Mouse (Mus musculus) midbrain, embryonic 12.5 days (tissue): Measurements from ENCODE around the gene Prss21. TPM values are rescaled to one million over a fixed set of nuclear protein-coding genes. Genes with fewer than 3 reads are reported as not detected.
"Not testable (repeated sequence)": the region's sequence is repeated elsewhere in the genome, so short reads cannot be mapped to it uniquely, and the experiment has no call there.

Experiments
- ATAC-seq: fragments of 200-750 bp; cut with Nextera tagmentation; 2 replicates; pipeline ENCODE4 v1.8.0; 2017; ENCODE audit warnings: low read depth, moderate TSS enrichment, moderate library complexity; ENCODE audit not compliant: low FRiP score
- H3K27ac ChIP-seq: fragments of 300-500 bp; sonication (generic); replicated peaks from 2 replicates; pipeline ENCODE4 v1.5.1; 2016; ENCODE audit warnings: mild to moderate bottlenecking
- H3K27me3 ChIP-seq: fragments of 300-500 bp; sonication (generic); 2 replicates; pipeline ENCODE4 v1.6.1; 2016; ENCODE audit warnings: mild to moderate bottlenecking
- H3K36me3 ChIP-seq: fragments of 300-500 bp; sonication (generic); 2 replicates; pipeline ENCODE4 v1.6.1; 2016
- H3K4me1 ChIP-seq: fragments of 300-500 bp; sonication (generic); 2 replicates; pipeline ENCODE4 v1.6.1; 2016
- H3K4me2 ChIP-seq: fragments of 300-500 bp; sonication (generic); replicated peaks from 2 replicates; pipeline ENCODE4 v1.6.1; 2016; ENCODE audit warnings: mild to moderate bottlenecking, moderate library complexity
- H3K4me3 ChIP-seq: fragments of 300-500 bp; sonication (generic); 2 replicates; pipeline ENCODE4 v1.5.1; 2016; ENCODE audit warnings: mild to moderate bottlenecking
- H3K9ac ChIP-seq: fragments of 300-500 bp; sonication (generic); replicated peaks from 2 replicates; pipeline ENCODE4 v1.6.1; 2016; ENCODE audit warnings: mild to moderate bottlenecking, moderate library complexity
- H3K9me3 ChIP-seq: fragments of 300-500 bp; sonication (generic); 2 replicates; pipeline ENCODE4 v1.6.1; 2016; ENCODE audit warnings: mild to moderate bottlenecking
- WGBS: fragments of 180-500 bp; shearing (Covaris S2); methylation state at CpG from one replicate; pipeline ENCODE4 v1.1.7; 2016; 5-methylcytosine and 5-hydroxymethylcytosine counted together
- microRNA-seq: library from miRNA; unstranded; fragments of <30 nt; microRNA quantifications from one replicate; pipeline ENCODE4, GENCODE M21; 2017
- polyA plus RNA-seq: library from polyadenylated mRNA; unstranded; fragments of >200 nt; fragmentation: Nextera tagmentation; extraction: Ambion mirVana; gene quantifications from 2 replicates; pipeline ENCODE4 v1.2.1, GENCODE M21; 2016

Prss21 gene
- polyA plus RNA-seq, 1 experiment from 2014 or later: not detected

DNA sequence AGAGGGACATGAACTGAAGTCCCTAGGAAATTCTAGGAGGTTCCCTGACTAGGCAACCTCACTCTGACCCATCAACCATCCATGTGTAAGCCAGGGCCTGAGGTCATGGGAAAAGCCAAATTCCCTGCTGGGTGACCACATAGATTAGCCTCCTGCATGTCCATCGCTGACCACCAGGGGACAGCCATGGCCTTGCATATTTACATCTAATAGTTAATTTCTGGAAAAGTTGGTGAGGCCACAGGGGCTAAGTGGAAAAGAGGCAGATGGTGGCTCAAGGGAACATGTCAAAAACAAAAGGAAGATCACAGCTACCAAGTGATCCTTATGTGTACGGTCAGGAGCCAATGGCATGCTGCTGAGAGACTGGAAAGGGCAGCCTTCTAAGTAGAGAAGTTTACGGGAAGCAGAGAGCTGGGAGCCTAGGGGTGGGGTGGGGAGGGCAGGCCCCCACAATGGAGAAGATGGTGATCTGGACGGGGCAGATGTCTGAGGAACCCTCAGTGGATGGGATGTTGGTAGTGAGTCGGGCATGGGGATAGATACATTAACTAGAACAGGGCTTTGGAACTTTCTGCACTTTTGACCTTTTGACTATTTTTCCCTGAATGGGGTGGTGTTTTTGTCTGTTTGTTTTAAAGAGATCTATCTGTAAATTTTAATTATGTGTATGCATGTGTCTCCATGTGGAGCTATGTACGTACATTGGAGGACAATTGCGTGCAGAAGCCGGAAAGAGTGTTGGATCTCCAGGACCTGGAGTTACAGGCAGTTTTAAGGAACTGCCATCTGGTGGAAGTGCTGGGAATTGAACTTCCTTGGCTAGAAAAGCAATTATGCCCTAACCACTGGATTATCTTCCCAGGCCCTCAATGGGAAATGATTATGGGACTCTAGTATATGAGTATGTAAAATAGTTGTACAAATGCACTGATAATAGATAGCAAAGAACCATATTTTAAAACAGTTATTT lies 6.3 kb downstream of the Prss21 start:
- H3K9ac ChIP-seq: no peak overlapping the region
- no peak overlapping the region for H3K4me2 ChIP-seq
- H3K27me3 ChIP-seq: no peaks in the 10 kb centered on the region
- 0 out of 2 replicates have a peak, but pooled peaks cover 3% of the 10 kb centered on the region for H3K4me1 ChIP-seq
- H3K27ac ChIP-seq: no peak overlapping the region
- 52% methylated on average over 8 of the region's 8 CpGs for WGBS
- H3K4me3 ChIP-seq: no peak overlapping the region
- no peak for ATAC-seq
- H3K36me3 ChIP-seq: no peaks in the 10 kb centered on the region
- H3K9me3 ChIP-seq: no peaks in the 10 kb centered on the region

GRCm38 (mm10) chr17:23876741-23877140 lies 8.9 kb downstream of the Prss21 start:
- H3K36me3 ChIP-seq: no peaks in the 10 kb centered on the region
- H3K9ac ChIP-seq: no peak overlapping the region
- H3K4me1 ChIP-seq: 0 out of 2 replicates have a peak, but pooled peaks cover 3% of the 10 kb centered on the region
- no peak for ATAC-seq
- no peaks in the 10 kb centered on the region for H3K9me3 ChIP-seq
- no peak overlapping the region for H3K4me3 ChIP-seq
- no peak overlapping the region for H3K4me2 ChIP-seq
- no peak overlapping the region for H3K27ac ChIP-seq
- 62% methylated on average over 3 of the region's 3 CpGs for WGBS
- H3K27me3 ChIP-seq: no peaks in the 10 kb centered on the region

GRCm38 (mm10) chr17:23877166-23877565 lies 9.3 kb downstream of the Prss21 start:
- H3K36me3 ChIP-seq: no peaks in the 10 kb centered on the region
- no peaks in the 10 kb centered on the region for H3K27me3 ChIP-seq
- no peak overlapping the region for H3K4me3 ChIP-seq
- no peaks in the 10 kb centered on the region for H3K9me3 ChIP-seq
- H3K27ac ChIP-seq: no peak overlapping the region
- H3K4me2 ChIP-seq: no peak overlapping the region
- 0 out of 2 replicates have a peak, but pooled peaks cover 3% of the 10 kb centered on the region for H3K4me1 ChIP-seq
- H3K9ac ChIP-seq: no peak overlapping the region
- no peak for ATAC-seq
- WGBS: 95% methylated on average over 2 of the region's 2 CpGs

DNA sequence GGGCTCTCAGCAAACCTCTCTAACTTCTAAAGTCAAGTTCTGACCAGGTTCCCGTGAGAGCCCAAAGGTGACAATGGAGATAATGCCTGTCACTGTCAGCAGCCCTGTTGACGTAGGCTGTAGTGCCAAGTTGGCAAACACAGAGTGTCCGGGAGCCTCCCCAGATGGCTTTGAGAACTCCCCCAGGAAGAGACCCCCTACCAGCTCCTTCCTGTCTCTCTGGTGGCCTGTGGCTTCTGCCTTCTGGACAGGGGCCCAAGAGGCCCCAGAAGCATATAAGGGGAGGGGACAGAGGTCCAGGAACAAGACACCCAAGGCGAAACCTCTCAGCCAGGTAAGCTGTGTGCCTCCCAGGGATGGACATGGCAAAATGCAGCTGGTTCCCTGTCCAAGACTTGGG lies 12.7 kb downstream of the Prss21 start, which contains the start of the genes Dcpp1 and Dcpp2:
Gene Dcpp1 (plus strand): TSS at position 301 of the 400 bp plus-strand sequence.
Gene Dcpp2 (plus strand): TSS at position 305 of the 400 bp plus-strand sequence.
- WGBS: 72% methylated on average over 4 of the region's 4 CpGs

GRCm38 (mm10) chr17:23917158-23917557 lies 49.3 kb downstream of the Prss21 start, which contains the start of gene Dcpp3:
Gene Dcpp3, plus strand, starts transcription at chr17:23917458.
- H3K4me2 ChIP-seq, H3K4me3 ChIP-seq, H3K4me1 ChIP-seq, ATAC-seq, H3K9ac ChIP-seq, H3K9me3 ChIP-seq, H3K36me3 ChIP-seq, H3K27ac ChIP-seq, H3K27me3 ChIP-seq: not testable (repeated sequence)
- WGBS: 79% methylated on average over 4 of the region's 4 CpGs

More for the DNA sequence above, 12.7 kb downstream of the Prss21 start, which contains the start of the genes Dcpp1 and Dcpp2:
- not testable (repeated sequence) for H3K4me3 ChIP-seq, ATAC-seq, H3K36me3 ChIP-seq, H3K9me3 ChIP-seq, H3K27ac ChIP-seq, H3K27me3 ChIP-seq, H3K4me1 ChIP-seq, H3K4me2 ChIP-seq, H3K9ac ChIP-seq

Small RNAs within 50 kb of the gene (microRNA-seq; reads per million reads assigned to microRNA genes)
- not detected for gene Mir5125

Other genes starting within 250 kb of the Prss21 start
- 1.5 and 1.7 TPM in 2 replicates for gene Mmp25, start 222.8 kb upstream of the Prss21 start, polyA plus RNA-seq
- gene Bicdl2, start 207.6 kb upstream of the Prss21 start, polyA plus RNA-seq: 0.14 and 0.26 TPM in 2 replicates
- 52.2 and 52.8 TPM in 2 replicates for gene Hcfc1r1, start 194.5 kb upstream of the Prss21 start, polyA plus RNA-seq
- gene Thoc6, start 194.2 kb upstream of the Prss21 start, polyA plus RNA-seq: 46.7 and 48.5 TPM in 2 replicates
- gene Tnfrsf12a, start 190.6 kb upstream of the Prss21 start, polyA plus RNA-seq: 2.2 and 2.5 TPM in 2 replicates
- 1.7 and 2.8 TPM in 2 replicates for gene Cldn6, start 188.8 kb upstream of the Prss21 start, polyA plus RNA-seq
- 0.84 TPM in 2 replicates for gene Cldn9, start 184.0 kb upstream of the Prss21 start, polyA plus RNA-seq
- 0.14 TPM in 1 of 2 replicates, not detected in the other for gene 1520401A03Rik, start 145.3 kb upstream of the Prss21 start, polyA plus RNA-seq
- gene Pkmyt1, start 141.7 kb upstream of the Prss21 start, polyA plus RNA-seq: 36.9 and 40.8 TPM in 2 replicates
- 40.4 and 41.2 TPM in 2 replicates for gene Paqr4, start 127.2 kb upstream of the Prss21 start, polyA plus RNA-seq
- 1.2 and 1.5 TPM in 2 replicates for gene Kremen2, start 122.2 kb upstream of the Prss21 start, polyA plus RNA-seq
- 212 and 220 TPM in 2 replicates for gene Flywch1, start 96.5 kb upstream of the Prss21 start, polyA plus RNA-seq
- gene Flywch2, start 82.0 kb upstream of the Prss21 start, polyA plus RNA-seq: 33.6 and 37.2 TPM in 2 replicates
- 736 and 744 TPM in 2 replicates for gene Srrm2, start 77.5 kb upstream of the Prss21 start, polyA plus RNA-seq
- 1,125 and 1,165 TPM in 2 replicates for gene Elob, start 38.9 kb upstream of the Prss21 start, polyA plus RNA-seq
- gene Prss33, start 32.0 kb upstream of the Prss21 start, polyA plus RNA-seq: 0.48 and 0.76 TPM in 2 replicates
- not detected in 2 replicates for gene Prss32, start 24.2 kb upstream of the Prss21 start, polyA plus RNA-seq
- 0.82 and 0.91 TPM in 2 replicates for gene Prss41, start 23.9 kb upstream of the Prss21 start, polyA plus RNA-seq
- not detected in 2 replicates for gene Dcpp1, start 12.8 kb downstream of the Prss21 start, polyA plus RNA-seq
- gene Dcpp2, start 12.8 kb downstream of the Prss21 start, polyA plus RNA-seq: not detected in 2 replicates
- gene Dcpp3, start 49.4 kb downstream of the Prss21 start, polyA plus RNA-seq: not detected in 2 replicates
- not detected in 2 replicates for gene Sbp, start 73.6 kb downstream of the Prss21 start, polyA plus RNA-seq
- gene Sbpl, start 87.2 kb downstream of the Prss21 start, polyA plus RNA-seq: not detected in 2 replicates
- not detected in 2 replicates for gene Prss30, start 112.5 kb downstream of the Prss21 start, polyA plus RNA-seq
- 0.17 TPM in 1 of 2 replicates, not detected in the other for gene Prss22, start 130.0 kb downstream of the Prss21 start, polyA plus RNA-seq
- 0.19 and 0.37 TPM in 2 replicates for gene Prss27, start 170.1 kb downstream of the Prss21 start, polyA plus RNA-seq
- 86.9 and 92.3 TPM in 2 replicates for gene Kctd5, start 205.4 kb downstream of the Prss21 start, polyA plus RNA-seq